Mouse (Mus musculus) lung, adult 2 months (tissue): ENCODE measurements around the gene Mpzl3. TPM values are rescaled to one million over a fixed set of nuclear protein-coding genes. Genes with fewer than 3 reads are reported as not detected.

ENCODE experiments used
- DNase-seq: peaks from one replicate; pipeline ENCODE4 v3.0.0; 2022
- H3K4me1 ChIP-seq: fragments of 200-500 bp; 2 replicates; pipeline ENCODE4 v1.6.1; 2011; ENCODE audit warnings: low read length; ENCODE audit not compliant: control insufficient read depth, insufficient read depth
- H3K4me3 ChIP-seq: fragments of 200-500 bp; replicated peaks from 2 replicates; pipeline ENCODE3; 2011; ENCODE audit warnings: low read depth, mild to moderate bottlenecking, control low read depth, low read length; ENCODE audit errors: extremely low read depth
- CTCF ChIP-seq: fragments of 200-500 bp; IDR thresholded peaks from 2 replicates; pipeline ENCODE4 v1.5.1; 2011; ENCODE audit warnings: mild to moderate bottlenecking, low read length, control low read depth; ENCODE audit not compliant: insufficient read depth
- POLR2A ChIP-seq: fragments of 200-500 bp; IDR thresholded peaks from 2 replicates; pipeline ENCODE4 v1.6.1; 2011; ENCODE audit warnings: low read depth, mild to moderate bottlenecking, control low read depth, low read length, borderline replicate concordance; ENCODE audit errors: extremely low read depth
- WGBS: fragments of 180-500 bp; shearing (Covaris S2); methylation state at CpG from one replicate; pipeline ENCODE4 v1.1.7; 2018; 5-methylcytosine and 5-hydroxymethylcytosine counted together
- polyA plus RNA-seq: library from polyadenylated mRNA; depleted of rRNA; stranded (reverse); fragments of >200 nt; gene quantifications from 2 replicates; pipeline ENCODE4 v1.2.3, GENCODE M21; 2012

Mpzl3 gene
- polyA plus RNA-seq, 1 experiment: 10.7 TPM

GRCm38 (mm10) chr9:45097877-45098276 lies 42.9 kb downstream of the Mpzl3 start:
- Histone ChIP-seq H3K4me3 (no peak overlapping the region), H3K4me1 (no peaks in the 10 kb centered on the region; the same call in 1 of the 2 replicates)
- WGBS: 80% methylated on average over 5 of the region's 5 CpGs
- TF ChIP-seq POLR2A (no peak), CTCF (no peak)
- DNase-seq: no peak

GRCm38 (mm10) chr9:45098426-45098825 lies 43.4 kb downstream of the Mpzl3 start:
- TF ChIP-seq POLR2A (no peak), CTCF (no peak)
- WGBS: 41% methylated on average over 3 of the region's 3 CpGs
- no peak for DNase-seq
- no peaks in the 10 kb centered on the region; the same call in 1 of the 2 replicates for H3K4me1 ChIP-seq
- no peak overlapping the region for H3K4me3 ChIP-seq

GRCm38 (mm10) chr9:45102528-45102927 lies 47.5 kb downstream of the Mpzl3 start:
- 77% methylated on average over 1 of the region's 1 CpGs for WGBS
- TF ChIP-seq CTCF (no peak), POLR2A (no peak)
- Histone ChIP-seq H3K4me1 (no peaks in the 10 kb centered on the region), H3K4me3 (no peak overlapping the region)
- DNase-seq: no peak

DNA sequence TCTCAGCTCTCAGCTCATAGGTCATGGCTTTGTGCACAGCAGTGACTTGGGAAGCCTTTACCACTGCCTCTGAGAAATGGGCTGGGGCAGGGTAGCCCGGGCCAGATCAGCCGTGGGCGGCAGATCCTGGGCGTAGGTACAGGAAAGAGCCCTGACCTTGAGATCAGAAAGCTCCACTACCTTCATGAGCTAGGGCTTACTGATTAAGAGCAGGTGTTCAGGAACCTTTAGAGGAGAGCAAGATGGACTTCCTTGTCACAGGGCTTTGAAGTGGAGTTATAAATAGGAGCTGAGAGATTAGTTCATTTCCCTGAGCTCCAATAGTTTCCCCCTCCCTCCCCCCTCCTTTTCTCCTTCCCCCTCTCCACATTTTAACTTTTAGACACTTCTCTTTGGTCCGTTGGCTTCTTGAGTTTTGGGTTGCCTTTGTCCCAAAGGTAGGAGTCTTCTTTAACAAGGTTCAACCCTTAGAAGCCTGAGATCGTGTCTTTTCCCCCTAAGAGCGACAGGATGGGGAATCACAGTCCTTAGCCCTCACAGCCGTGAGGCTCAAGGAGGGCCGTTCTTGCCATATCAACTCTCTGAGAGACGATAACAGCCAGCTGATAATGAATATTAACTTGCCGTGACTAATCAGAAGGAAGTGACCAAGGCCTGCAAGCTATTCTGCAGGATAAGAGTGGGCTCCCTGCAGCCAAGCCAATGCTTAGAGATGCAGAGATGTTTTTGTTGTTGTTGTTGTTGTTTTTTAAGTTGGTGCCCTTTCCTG lies 48.4 kb downstream of the Mpzl3 start:
- WGBS: 48% methylated on average over 11 of the region's 11 CpGs
- no peaks in the 10 kb centered on the region for H3K4me1 ChIP-seq
- H3K4me3 ChIP-seq: no peak overlapping the region
- DNase-seq: no peak
- TF ChIP-seq CTCF: no peak
- no peak for TF ChIP-seq POLR2A

- TF ChIP-seq CTCF (no peak), POLR2A (no peak)
- WGBS: 80% methylated on average over 2 of the region's 2 CpGs
- Histone ChIP-seq H3K4me1 (no peaks in the 10 kb centered on the region), H3K4me3 (no peak overlapping the region)
- no peak for DNase-seq
These were observed 50.8 kb downstream of the Mpzl3 start for GRCm38 (mm10) chr9:45105596-45106374.

GRCm38 (mm10) chr9:45115706-45116105 lies 60.7 kb downstream of the Mpzl3 start:
- no peak overlapping the region for H3K4me3 ChIP-seq
- no peaks in the 10 kb centered on the region for H3K4me1 ChIP-seq
- DNase-seq: no peak
- TF ChIP-seq POLR2A (no peak), CTCF (no peak)
- 14% methylated on average over 14 of the region's 14 CpGs for WGBS

DNA sequence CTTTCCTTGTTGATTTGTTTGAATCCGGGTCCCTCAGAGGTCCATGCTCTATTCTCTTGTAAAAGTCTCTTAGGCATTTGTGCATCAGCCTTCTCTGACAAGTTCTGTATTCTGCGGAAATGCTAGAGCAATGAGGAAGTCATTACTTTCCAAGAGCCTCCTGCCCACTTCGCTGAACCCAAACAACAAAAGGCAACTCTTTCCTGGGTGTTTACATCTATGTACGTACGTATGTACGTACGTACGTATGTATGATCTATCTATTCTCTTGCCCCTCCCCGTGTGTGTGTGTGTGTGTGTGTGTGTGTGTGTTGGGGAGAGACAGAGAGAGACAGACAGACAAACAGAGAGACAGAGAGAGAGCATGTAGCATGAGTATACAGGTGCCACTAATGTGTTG lies 61.8 kb downstream of the Mpzl3 start:
- TF ChIP-seq CTCF: no peak
- TF ChIP-seq POLR2A: no peak
- no peaks in the 10 kb centered on the region for H3K4me1 ChIP-seq
- H3K4me3 ChIP-seq: no peak overlapping the region
- 44% methylated on average over 9 of the region's 9 CpGs for WGBS
- no peak for DNase-seq

DNA sequence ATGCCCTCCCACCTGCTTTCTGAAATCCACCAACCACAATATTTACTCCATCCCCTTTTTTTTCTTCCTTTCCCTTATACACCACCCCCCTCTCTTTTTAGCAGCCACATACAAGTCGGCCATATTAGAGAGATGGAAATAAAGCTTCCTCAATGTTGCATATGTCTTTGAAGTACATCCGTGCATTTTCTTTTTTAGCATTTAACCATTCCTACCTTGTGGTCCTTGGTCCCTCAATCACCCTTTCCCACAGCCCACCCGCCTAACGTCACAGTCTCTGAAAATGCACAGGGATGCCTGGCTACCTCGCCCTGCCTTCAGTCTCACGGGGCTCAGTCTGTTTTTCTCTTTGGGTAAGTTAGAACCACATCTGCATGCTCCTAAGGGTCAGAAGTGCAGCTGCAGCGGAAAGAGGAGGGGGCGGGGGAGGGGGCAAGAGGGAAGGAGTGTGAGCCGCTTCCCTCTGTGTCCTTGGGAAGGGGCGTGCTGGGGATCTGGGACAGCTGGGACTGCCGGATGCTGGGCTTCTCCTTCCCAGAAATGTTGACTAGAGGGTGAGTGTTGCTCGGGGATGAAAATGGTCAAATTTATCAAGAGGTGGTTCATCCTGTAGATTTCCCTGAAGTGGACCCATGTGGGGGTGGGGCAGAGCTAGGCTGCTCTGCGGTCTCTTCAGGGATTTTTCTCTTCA lies 62.9 kb downstream of the Mpzl3 start, which contains the start of gene Scn2b:
Scn2b (plus strand) TSS at position 42 of the 691 bp plus-strand sequence.
- Histone ChIP-seq H3K4me3 (no peak within 1 kb of the TSS), H3K4me1 (no peaks in the 10 kb centered on the region)
- 7% methylated on average over 13 of the region's 13 CpGs for whole genome bisulfite sequencing
- TF ChIP-seq POLR2A (no peak), CTCF (no peak)
- DNase-seq: no peak

DNA sequence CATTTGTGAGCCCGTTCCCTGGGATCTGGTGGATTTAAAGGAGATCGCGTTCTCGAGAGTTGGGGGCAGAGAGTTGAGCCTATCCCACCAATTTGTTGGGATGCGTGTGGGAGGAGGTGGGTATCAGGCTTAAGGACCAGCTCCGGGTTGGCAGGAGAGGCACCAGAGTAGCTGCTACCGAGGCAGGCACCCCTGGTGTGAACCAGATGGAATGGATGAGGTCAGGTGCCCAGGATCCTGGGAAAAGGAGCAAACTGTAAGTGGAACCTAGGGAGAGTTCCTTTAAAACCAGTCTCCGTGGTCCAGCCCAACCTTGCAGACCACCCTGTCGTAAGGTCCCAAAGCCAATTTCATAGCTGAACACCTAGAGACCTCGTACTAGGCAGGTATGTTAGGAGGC lies 63.6 kb downstream of the Mpzl3 start:
- TF ChIP-seq POLR2A (no peak), CTCF (no peak)
- no peak for DNase-seq
- WGBS: 37% methylated on average over 10 of the region's 10 CpGs
- H3K4me1 ChIP-seq: no peaks in the 10 kb centered on the region
- no peak overlapping the region for H3K4me3 ChIP-seq
